Mouse (Mus musculus) activated CD4-positive, CD25-positive, alpha-beta regulatory T cell, adult 9 weeks (primary cell): ENCODE measurements around the gene Tex22. TPM values are rescaled to one million over a fixed set of nuclear protein-coding genes. Genes with fewer than 3 reads are reported as not detected.

ENCODE experiments used
- polyA plus RNA-seq: library from polyadenylated mRNA; unstranded; fragments of 100-300 nt; shearing (Covaris generic); gene quantifications from one replicate; pipeline ENCODE4 v1.2.1, GENCODE M21; 2017

Gene Tex22
- 0.54 TPM for polyA plus RNA-seq

GRCm38 (mm10) chr12:113074329-113075062 is at the start of gene Tex22:
Gene Tex22 (plus strand): TSS chr12:113074502.

GRCm38 (mm10) chr12:113097749-113098281 is 23.5 kb downstream of the Tex22 start, which contains the start of gene Mta1:
Gene Mta1 (plus strand): TSS chr12:113098278.

Other genes starting within 250 kb of the Tex22 start
- gene Cdca4, start 245.1 kb upstream of the Tex22 start, polyA plus RNA-seq = 89.7 TPM
- 32.9 TPM for gene Gpr132, start 206.3 kb upstream of the Tex22 start, polyA plus RNA-seq
- 1.0 TPM for gene Jag2, start 144.7 kb upstream of the Tex22 start, polyA plus RNA-seq
- 48.1 TPM for gene Nudt14, start 132.4 kb upstream of the Tex22 start, polyA plus RNA-seq
- 7.9 TPM for gene Btbd6, start 98.0 kb upstream of the Tex22 start, polyA plus RNA-seq
- gene Brf1, start 73.8 kb upstream of the Tex22 start, polyA plus RNA-seq = 17.5 TPM
- 3.6 TPM for gene Pacs2, start 60.0 kb upstream of the Tex22 start, polyA plus RNA-seq
- gene Mta1, start 23.8 kb downstream of the Tex22 start, polyA plus RNA-seq = 3.0 TPM
- gene Crip2, start 65.7 kb downstream of the Tex22 start, polyA plus RNA-seq = 7.3 TPM
- gene Crip1, start 71.8 kb downstream of the Tex22 start, polyA plus RNA-seq = 1,248 TPM
- 8.7 TPM for gene Tedc1, start 81.9 kb downstream of the Tex22 start, polyA plus RNA-seq
- gene Tmem121, start 111.4 kb downstream of the Tex22 start, polyA plus RNA-seq = not detected